ENCODE assay signal across 20 mouse cellular contexts in genomic region chr17:74430074-74430473, GRCm38 (mm10).
"Had no signal": no experiment of that assay in that cellular context is flagged by ENCODE, and none has a peak within 500 bp of the region (broad histone marks: within the 10 kb centered on the region; RNA-seq: fewer than 3 reads in every experiment).

No protein-coding gene starts in this region.

- H3K9me3 ChIP-seq: kidney, embryonic 15.5 days; liver, embryonic 13.5 days; megakaryocyte, embryonic 14.5 days; midbrain, embryonic 10.5 days; midbrain, embryonic 13.5 days; neural tube, embryonic 13.5 days had no signal

- H3K4me2 ChIP-seq: kidney, embryonic 15.5 days; liver, embryonic 13.5 days; midbrain, embryonic 13.5 days; neural tube, embryonic 13.5 days had no signal

- ATAC-seq: midbrain, embryonic 13.5 days; midbrain, embryonic 16.5 days had no signal

- H3K9ac ChIP-seq: kidney, embryonic 15.5 days; liver, embryonic 13.5 days; midbrain, embryonic 13.5 days; neural tube, embryonic 13.5 days had no signal

- H3K4me3 ChIP-seq: kidney, embryonic 15.5 days; layer of hippocampus, adult 2 months; liver, embryonic 13.5 days; megakaryocyte, embryonic 14.5 days; midbrain, embryonic 10.5 days; midbrain, embryonic 13.5 days; myocyte; neural tube, embryonic 13.5 days had no signal

- H3K4me1 ChIP-seq: kidney, embryonic 15.5 days; liver, embryonic 13.5 days; midbrain, embryonic 10.5 days; midbrain, embryonic 13.5 days; neural tube, embryonic 13.5 days had no signal

- DNase-seq: kidney, adult 11 months; kidney, adult 8-10 months; kidney, postnatal 10 days; kidney, postnatal 36 days; layer of hippocampus, adult 9-11 months; liver, embryonic 13.5 days; lung, adult 2 months; retina, postnatal 1 day; right cerebral cortex, postnatal 25 days; thymus, adult 2 months; thymus, postnatal 14 days; thymus, postnatal 4 days had no signal

- H3K27ac ChIP-seq: kidney, embryonic 15.5 days; layer of hippocampus, adult 2 months; liver, embryonic 13.5 days; midbrain, embryonic 10.5 days; midbrain, embryonic 13.5 days; neural tube, embryonic 13.5 days had no signal

- H3K27me3 ChIP-seq: kidney, embryonic 15.5 days; liver, embryonic 13.5 days; megakaryocyte, embryonic 14.5 days; midbrain, embryonic 13.5 days; neural tube, embryonic 13.5 days had no signal
